Mouse (Mus musculus): ENCODE measurements around the gene Adh7. TPM values are rescaled to one million over a fixed set of nuclear protein-coding genes. Genes with fewer than 3 reads are reported as not detected.
A peak's percentile ranks its signal among the peaks of the same experiment; 100 is the strongest.

Adh7 gene
- total and polyA plus RNA-seq, 3 experiments = not detected

DNA sequence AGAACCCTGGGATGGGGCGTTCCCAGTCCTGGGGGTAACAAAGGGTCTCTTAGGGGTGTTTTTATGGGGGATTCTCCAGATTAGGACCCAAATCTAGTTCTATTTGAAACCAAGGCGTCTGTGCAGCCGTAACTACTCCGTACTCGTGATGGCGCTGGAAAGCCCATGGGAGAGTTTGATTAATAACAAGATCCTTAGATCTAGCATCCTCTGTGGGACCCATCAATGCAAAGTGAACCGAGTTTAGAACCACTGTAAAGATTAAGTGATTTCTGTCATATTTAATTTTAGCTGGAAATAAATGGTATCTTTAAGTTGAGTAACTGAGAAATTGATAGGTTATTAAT is 18.9 kb upstream of the Adh7 start:
- no peak overlapping the region for H3K27ac ChIP-seq (ENCODE audit: control insufficient read depth, low read depth, low read length)
- TF ChIP-seq ZMIZ1 (IDR thresholded peaks at IDR 0.05; ENCODE audit: low read depth, low read length) (no peak), ZC3H11A (IDR thresholded peaks at IDR 0.05; ENCODE audit: low read depth, low read length) (no peak)
- no peaks in the 10 kb centered on the region for H3K79me2 ChIP-seq (ENCODE audit: control insufficient read depth, insufficient read depth, low read length, poor library complexity)
- H3K36me3 ChIP-seq (ENCODE audit: control insufficient read depth in 1 of 2, insufficient read depth in 2 of 2, low read length in 2 of 2) = no peaks in the 10 kb centered on the region
- no peak for DNase-seq (ENCODE audit: low read depth, low spot score)
- peaks cover under 1 to 3% of the 10 kb centered on the region in 2 experiments; a peak in 3 of 4 replicates for H3K27me3 ChIP-seq (ENCODE audit: control insufficient read depth in 1 of 2, insufficient read depth in 2 of 2, low read length in 2 of 2)
- H3K9me3 ChIP-seq (replicated peaks; ENCODE audit: insufficient read depth, low read length) = no peaks in the 10 kb centered on the region
- H3K4me3 ChIP-seq (ENCODE audit: control insufficient read depth in 1 of 2, insufficient read depth in 1 of 2, low read depth in 2 of 2, low read length in 2 of 2) = no peak overlapping the region
- no peak overlapping the region for H3K9ac ChIP-seq (ENCODE audit: control insufficient read depth, low read depth, low read length, poor library complexity, severe bottlenecking)
- no peaks in the 10 kb centered on the region for H3K4me1 ChIP-seq (ENCODE audit: control insufficient read depth in 1 of 2, insufficient read depth in 2 of 2, low read length in 2 of 2)

DNA sequence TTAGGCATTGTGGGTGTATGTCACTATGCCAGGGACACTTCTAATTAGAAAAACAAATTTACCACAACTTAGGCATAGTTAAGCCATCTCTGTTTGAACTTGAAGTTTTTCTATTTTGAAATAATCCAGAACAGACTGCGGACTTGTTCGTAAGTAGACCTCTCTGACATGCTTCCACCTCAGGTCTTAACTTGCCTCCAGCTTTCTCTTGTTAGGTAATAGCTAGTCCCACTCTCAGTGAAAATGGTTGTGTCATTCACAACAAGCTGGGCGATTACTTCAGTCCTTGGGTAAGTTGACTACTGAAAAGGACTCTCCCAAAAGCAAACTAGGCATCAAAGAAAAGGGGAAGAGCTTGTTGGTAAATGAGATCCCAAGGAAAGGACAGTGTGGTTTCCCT is 8.7 kb upstream of the Adh7 start:
- Histone ChIP-seq H3K27ac (ENCODE audit: control insufficient read depth, low read depth, low read length) (no peak overlapping the region), H3K9me3 (replicated peaks; ENCODE audit: insufficient read depth, low read length) (no peaks in the 10 kb centered on the region)

DNA sequence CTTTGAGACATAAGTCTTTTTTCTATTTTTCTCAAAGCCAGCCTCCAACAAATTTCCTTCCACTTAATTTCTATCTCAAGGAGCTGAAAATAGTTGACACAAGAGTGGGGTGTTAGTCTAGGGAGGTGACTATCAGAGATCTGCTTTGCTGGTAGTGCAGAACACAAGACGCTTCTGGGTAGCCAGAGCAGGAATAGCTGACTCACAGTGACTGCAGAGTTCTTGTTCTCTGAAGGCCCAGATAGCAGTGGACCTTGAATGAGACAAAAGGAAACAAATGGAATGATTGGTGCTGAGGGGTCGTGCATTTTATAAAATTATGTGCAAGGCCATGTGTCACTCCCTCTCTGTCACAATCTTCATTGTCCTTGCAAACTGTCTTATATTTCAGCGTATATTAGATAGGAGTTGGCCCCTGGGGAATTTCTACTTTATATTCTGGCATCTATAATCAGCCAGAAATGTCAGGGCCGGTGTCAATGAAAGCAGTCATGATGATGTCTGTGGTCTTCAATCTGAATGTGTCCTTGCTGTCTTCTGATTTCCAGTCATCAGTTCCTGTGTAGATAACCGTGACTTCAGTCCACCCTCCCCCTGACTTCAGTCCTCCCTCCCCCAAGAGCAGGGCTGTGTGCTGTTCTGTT is 7.0 kb upstream of the Adh7 start:
- peaks cover 0 to 2% of the 10 kb centered on the region in 2 experiments; a peak in 2 of 4 replicates for H3K27me3 ChIP-seq (ENCODE audit: control insufficient read depth in 1 of 2, insufficient read depth in 2 of 2, low read length in 2 of 2)
- peak; percentile 58 for DNase-seq (ENCODE audit: low read depth, low spot score)
- H3K4me1 ChIP-seq (ENCODE audit: control insufficient read depth in 1 of 2, insufficient read depth in 2 of 2, low read length in 2 of 2) = peaks cover 0 to 4% of the 10 kb centered on the region in 2 experiments; a peak in 1 of 4 replicates
- no peak overlapping the region for H3K9ac ChIP-seq (ENCODE audit: control insufficient read depth, low read depth, low read length, poor library complexity, severe bottlenecking)
- no peak for TF ChIP-seq MEF2A (IDR thresholded peaks at IDR 0.05; ENCODE audit: extremely low read depth, insufficient replicate concordance, low read depth, low read length, poor library complexity, severe bottlenecking)
- no peak for TF ChIP-seq POLR2AphosphoS5 (IDR thresholded peaks at IDR 0.05; ENCODE audit: borderline replicate concordance, low read depth, low read length)
- TF ChIP-seq GABPA (IDR thresholded peaks at IDR 0.05; ENCODE audit: low read depth, low read length) = 0 out of 2 replicates have a peak, but pooled peaks have one; percentile 17
- H3K4me3 ChIP-seq (ENCODE audit: control insufficient read depth in 1 of 2, insufficient read depth in 1 of 2, low read depth in 2 of 2, low read length in 2 of 2) = no peak overlapping the region
- no peaks in the 10 kb centered on the region for H3K79me2 ChIP-seq (ENCODE audit: control insufficient read depth, insufficient read depth, low read length, poor library complexity)
- H3K27ac ChIP-seq (ENCODE audit: control insufficient read depth, low read depth, low read length) = no peak overlapping the region
- H3K9me3 ChIP-seq (replicated peaks; ENCODE audit: insufficient read depth, low read length) = no peaks in the 10 kb centered on the region
- H3K36me3 ChIP-seq (ENCODE audit: control insufficient read depth in 1 of 2, insufficient read depth in 2 of 2, low read length in 2 of 2) = no peaks in the 10 kb centered on the region

More for the DNA sequence above, 8.7 kb upstream of the Adh7 start:
- Histone ChIP-seq H3K4me1 (ENCODE audit: control insufficient read depth in 1 of 2, insufficient read depth in 2 of 2, low read length in 2 of 2) (0 out of 4 replicates have a peak, but pooled peaks cover 0 to 4% of the 10 kb centered on the region in 2 experiments), H3K9ac (ENCODE audit: control insufficient read depth, low read depth, low read length, poor library complexity, severe bottlenecking) (no peak overlapping the region), H3K27me3 (ENCODE audit: control insufficient read depth in 1 of 2, insufficient read depth in 2 of 2, low read length in 2 of 2) (peaks cover 0 to under 1% of the 10 kb centered on the region in 2 experiments; a peak in 2 of 4 replicates), H3K36me3 (ENCODE audit: control insufficient read depth in 1 of 2, insufficient read depth in 2 of 2, low read length in 2 of 2) (no peaks in the 10 kb centered on the region), H3K79me2 (ENCODE audit: control insufficient read depth, insufficient read depth, low read length, poor library complexity) (no peaks in the 10 kb centered on the region), H3K4me3 (ENCODE audit: control insufficient read depth in 1 of 2, insufficient read depth in 1 of 2, low read depth in 2 of 2, low read length in 2 of 2) (no peak overlapping the region)
- TF ChIP-seq GABPA (IDR thresholded peaks at IDR 0.05; ENCODE audit: low read depth, low read length) = no peak
- TF ChIP-seq BHLHE40 (IDR thresholded peaks at IDR 0.05; ENCODE audit: borderline replicate concordance, low read depth, low read length) = no peak
- no peak for TF ChIP-seq E2F4 (IDR thresholded peaks at IDR 0.05; ENCODE audit: borderline replicate concordance, low read depth, low read length)
- TF ChIP-seq ZKSCAN1 (IDR thresholded peaks at IDR 0.05; ENCODE audit: low read depth, low read length) = no peak
- TF ChIP-seq CHD1 (IDR thresholded peaks at IDR 0.05; ENCODE audit: low read depth, low read length) = no peak
- no peak for TF ChIP-seq MEF2A (IDR thresholded peaks at IDR 0.05; ENCODE audit: extremely low read depth, insufficient replicate concordance, low read depth, low read length, poor library complexity, severe bottlenecking)
- no peak for TF ChIP-seq MAFK (IDR thresholded peaks at IDR 0.05; ENCODE audit: borderline replicate concordance, low read depth, low read length)
- TF ChIP-seq USF1 (IDR thresholded peaks at IDR 0.05; ENCODE audit: low read depth, low read length) = no peak
- TF ChIP-seq USF2 (IDR thresholded peaks at IDR 0.05; ENCODE audit: borderline replicate concordance in 1 of 2, insufficient read depth in 1 of 2, low read depth in 1 of 2, low read length in 2 of 2) = no peak
- no peak for TF ChIP-seq MYB (IDR thresholded peaks at IDR 0.05; ENCODE audit: low read depth, low read length)
- no peak for TF ChIP-seq MAZ (IDR thresholded peaks at IDR 0.05; ENCODE audit: low read depth, low read length)
- no peak for TF ChIP-seq MYC (IDR thresholded peaks at IDR 0.05; ENCODE audit: low read depth, low read length)
- TF ChIP-seq UBTF (IDR thresholded peaks at IDR 0.05; ENCODE audit: borderline replicate concordance, insufficient read depth, low read depth, low read length) = no peak
- no peak for TF ChIP-seq GATA1 (IDR thresholded peaks at IDR 0.05; ENCODE audit: low read depth, low read length)
- no peak for TF ChIP-seq SIN3A (IDR thresholded peaks at IDR 0.05; ENCODE audit: low read length)
- no peak for TF ChIP-seq TBP (IDR thresholded peaks at IDR 0.05; ENCODE audit: low read depth, low read length)
- TF ChIP-seq ZNF384 (IDR thresholded peaks at IDR 0.05; ENCODE audit: low read depth, low read length) = no peak
- DNase-seq (ENCODE audit: low read depth, low spot score) = no peak
